Mouse (Mus musculus) heart, embryonic 12.5 days (tissue): ENCODE results near the gene Slc15a5. TPM values are rescaled to one million over a fixed set of nuclear protein-coding genes. Genes with fewer than 3 reads are reported as not detected.

Experiments
- polyA plus RNA-seq: library from polyadenylated mRNA; unstranded; fragments of >200 nt; fragmentation: Nextera tagmentation; extraction: Ambion mirVana; gene quantifications from 2 replicates; pipeline ENCODE4 v1.2.1, GENCODE M21; 2016

The Slc15a5 gene
- polyA plus RNA-seq, 1 experiment from 2014 or later = not detected

Other genes starting within 250 kb of the Slc15a5 start
- gene Mgst1, start 60.4 kb upstream of the Slc15a5 start, polyA plus RNA-seq = 90.4 and 97.4 TPM in 2 replicates